ENCODE assay signal across 8 mouse cellular contexts in genomic region chr4:98816807-98817183, GRCm38 (mm10). TPM values are rescaled to one million over a fixed set of nuclear protein-coding genes. Genes with fewer than 3 reads are reported as not detected.
DNase-seq lines count a peak whose midpoint lies in the region; ATAC-seq lines count a peak whose summit lies in the region.

No protein-coding gene starts in this region.

- ATAC-seq in heart, embryonic 13.5 days (ENCODE audit: extremely low read depth, insufficient number of reproducible peaks, low FRiP score, low TSS enrichment): no peak
- no peak for ATAC-seq in forebrain, embryonic 14.5 days
- no peak for ATAC-seq in liver, embryonic 15.5 days (ENCODE audit: insufficient read depth)

- H3K4me3 ChIP-seq in heart, embryonic 13.5 days: peak overlapping the region; percentile 82
- peak overlapping the region; percentile 67 for H3K4me3 ChIP-seq in forebrain, embryonic 14.5 days (ENCODE audit: low read depth, low read length)
- H3K4me3 ChIP-seq in liver, embryonic 15.5 days (replicated peaks): peak overlapping the region; percentile 49

- DNase-seq in heart, adult 9 months (ENCODE audit: low spot score in 2 of 2): no peak
- DNase-seq in ZHBTc4 (ENCODE audit: low read depth, low spot score): peak; percentile 32
- DNase-seq in forebrain, embryonic 14.5 days (ENCODE audit: low spot score): no peak
- no peak for DNase-seq in urinary bladder, postnatal 25 days (ENCODE audit: low spot score)
- DNase-seq in left cerebral cortex, adult 9 months (ENCODE audit: low spot score in 2 of 2): no peak
- no peak for DNase-seq in spleen, adult 18-20 months

- WGBS in heart, embryonic 13.5 days: 2% methylated on average over 14 of the region's 14 CpGs
- 2% methylated on average over 14 of the region's 14 CpGs for WGBS in forebrain, embryonic 14.5 days
- 3% methylated on average over 14 of the region's 14 CpGs for whole genome bisulfite sequencing in liver, embryonic 15.5 days (ENCODE audit: insufficient replicate concordance)

- no peak overlapping the region for H3K27ac ChIP-seq in heart, embryonic 13.5 days (replicated peaks)
- no peak overlapping the region for H3K27ac ChIP-seq in forebrain, embryonic 14.5 days (ENCODE audit: low read depth, low read length)
- H3K27ac ChIP-seq in liver, embryonic 15.5 days (replicated peaks): no peak overlapping the region

- H3K36me3 ChIP-seq in heart, embryonic 13.5 days: no peaks in the 10 kb centered on the region
- no peaks in the 10 kb centered on the region for H3K36me3 ChIP-seq in forebrain, embryonic 14.5 days (ENCODE audit: control insufficient read depth, insufficient read depth, low read length)
- no peaks in the 10 kb centered on the region for H3K36me3 ChIP-seq in liver, embryonic 15.5 days (replicated peaks)

- peak overlapping the region; percentile 96 for H3K4me2 ChIP-seq in heart, embryonic 13.5 days
- H3K4me2 ChIP-seq in forebrain, embryonic 14.5 days (ENCODE audit: low read length): peak overlapping the region; percentile 100
- H3K4me2 ChIP-seq in liver, embryonic 15.5 days: peak overlapping the region; percentile 67

- peaks cover 11% of the 10 kb centered on the region for H3K4me1 ChIP-seq in heart, embryonic 13.5 days
- no peaks in the 10 kb centered on the region for H3K4me1 ChIP-seq in forebrain, embryonic 14.5 days (ENCODE audit: control insufficient read depth, insufficient read depth, low read length)
- H3K4me1 ChIP-seq in liver, embryonic 15.5 days (replicated peaks): no peaks in the 10 kb centered on the region

- peak overlapping the region; percentile 87 for H3K9ac ChIP-seq in heart, embryonic 13.5 days
- peak overlapping the region; percentile 69 for H3K9ac ChIP-seq in forebrain, embryonic 14.5 days (ENCODE audit: low read length)
- no peak overlapping the region for H3K9ac ChIP-seq in liver, embryonic 15.5 days

- H3K27me3 ChIP-seq in heart, embryonic 13.5 days (replicated peaks): peaks cover 51% of the 10 kb centered on the region
- H3K27me3 ChIP-seq in forebrain, embryonic 14.5 days (replicated peaks; ENCODE audit: control insufficient read depth, insufficient read depth, low read length): peaks cover 36% of the 10 kb centered on the region
- peaks cover 42% of the 10 kb centered on the region for H3K27me3 ChIP-seq in liver, embryonic 15.5 days

- no peaks in the 10 kb centered on the region for H3K9me3 ChIP-seq in heart, embryonic 13.5 days
- H3K9me3 ChIP-seq in forebrain, embryonic 14.5 days (replicated peaks; ENCODE audit: control insufficient read depth, low read length): no peaks in the 10 kb centered on the region
- no peaks in the 10 kb centered on the region for H3K9me3 ChIP-seq in liver, embryonic 15.5 days (replicated peaks)

RNA-seq across cellular contexts. Expression of gene Kank4, which starts 0.5 kb away (rescaled TPM):
- 0.57 and 0.70 TPM in 2 replicates for polyA plus RNA-seq in heart, embryonic 13.5 days (2015; fragmentation: Nextera tagmentation; extraction: Ambion mirVana)
- 0.30 and 0.36 TPM in 2 replicates for polyA plus RNA-seq in forebrain, embryonic 14.5 days (2014; fragmentation: Nextera tagmentation; extraction: Ambion mirVana)
- polyA plus RNA-seq in liver, embryonic 15.5 days (2015; fragmentation: Nextera tagmentation; extraction: Ambion mirVana): 0.03 and 0.08 TPM in 2 replicates

RNA-seq across cellular contexts. Expression of gene I0C0044D17Rik, which starts 6.8 kb away (rescaled TPM):
- not detected in 2 replicates for polyA plus RNA-seq in heart, embryonic 13.5 days (2015; fragmentation: Nextera tagmentation; extraction: Ambion mirVana)
- polyA plus RNA-seq in forebrain, embryonic 14.5 days (2014; fragmentation: Nextera tagmentation; extraction: Ambion mirVana): not detected in 2 replicates
- polyA plus RNA-seq in liver, embryonic 15.5 days (2015; fragmentation: Nextera tagmentation; extraction: Ambion mirVana): not detected in 2 replicates
